Mouse (Mus musculus) monocyte, adult 2 months (primary cell): ENCODE results near the gene Tcf15.

Source experiments
- DNase-seq, 2 experiments: peaks; one replicate each; pipeline ENCODE4 v3.0.0; 2022; ENCODE audit warnings: low spot score in 2 of 2, low read depth in 1 of 2

Tcf15 gene

GRCm38 (mm10) chr2:152119228-152119865 lies 24.0 kb upstream of the Tcf15 start:
- no peak for DNase-seq

GRCm38 (mm10) chr2:152122896-152123295 lies 20.5 kb upstream of the Tcf15 start:
- DNase-seq, result no peak

GRCm38 (mm10) chr2:152128597-152128996 lies 14.8 kb upstream of the Tcf15 start:
- DNase-seq, result no peak

- no peak for DNase-seq
These were observed 13.6 kb upstream of the Tcf15 start for GRCm38 (mm10) chr2:152129778-152130177.

GRCm38 (mm10) chr2:152132016-152132415 lies 11.3 kb upstream of the Tcf15 start:
- no peak for DNase-seq

GRCm38 (mm10) chr2:152132691-152133090 lies 10.7 kb upstream of the Tcf15 start:
- no peak for DNase-seq

- no peak for DNase-seq
These were observed 4.0 kb upstream of the Tcf15 start for GRCm38 (mm10) chr2:152139191-152139987.

GRCm38 (mm10) chr2:152140941-152141340 lies 2.4 kb upstream of the Tcf15 start:
- DNase-seq, result no peak

GRCm38 (mm10) chr2:152141491-152141890 lies 1.9 kb upstream of the Tcf15 start:
- no peak for DNase-seq

GRCm38 (mm10) chr2:152142046-152142445 lies 1.3 kb upstream of the Tcf15 start:
- DNase-seq, result no peak

- DNase-seq, result no peak
These were observed 790 bp upstream of the Tcf15 start for GRCm38 (mm10) chr2:152142571-152142970.

- DNase-seq, result no peak
These were observed 743 bp downstream of the Tcf15 start for GRCm38 (mm10) chr2:152144158-152144450.

GRCm38 (mm10) chr2:152144501-152144900 lies 1.1 kb downstream of the Tcf15 start:
- DNase-seq, result no peak

- no peak for DNase-seq
These were observed 2.4 kb downstream of the Tcf15 start for GRCm38 (mm10) chr2:152145711-152146110.

GRCm38 (mm10) chr2:152147079-152147478 lies 3.7 kb downstream of the Tcf15 start:
- no peak for DNase-seq

GRCm38 (mm10) chr2:152148675-152149074 lies 5.3 kb downstream of the Tcf15 start:
- DNase-seq, result no peak

GRCm38 (mm10) chr2:152149891-152150290 lies 6.5 kb downstream of the Tcf15 start:
- DNase-seq, result no peak

GRCm38 (mm10) chr2:152150373-152150772 lies 7.0 kb downstream of the Tcf15 start:
- no peak for DNase-seq

- DNase-seq, result no peak
These were observed 10.0 kb downstream of the Tcf15 start for GRCm38 (mm10) chr2:152153361-152153760.

GRCm38 (mm10) chr2:152155414-152156208 lies 12.2 kb downstream of the Tcf15 start:
- DNase-seq, result no peak

GRCm38 (mm10) chr2:152156471-152156870 lies 13.1 kb downstream of the Tcf15 start:
- DNase-seq, result no peak

- no peak for DNase-seq
These were observed 16.1 kb downstream of the Tcf15 start for GRCm38 (mm10) chr2:152159487-152159886.
